Mouse (Mus musculus): ENCODE measurements at regions not wholly inside any gene's neighbourhood (a gene's known extent, or its start where the extent isn't known, plus 50 kb on each side); places are given as distances from the start of the nearest gene placed in this dataset.

DNA sequence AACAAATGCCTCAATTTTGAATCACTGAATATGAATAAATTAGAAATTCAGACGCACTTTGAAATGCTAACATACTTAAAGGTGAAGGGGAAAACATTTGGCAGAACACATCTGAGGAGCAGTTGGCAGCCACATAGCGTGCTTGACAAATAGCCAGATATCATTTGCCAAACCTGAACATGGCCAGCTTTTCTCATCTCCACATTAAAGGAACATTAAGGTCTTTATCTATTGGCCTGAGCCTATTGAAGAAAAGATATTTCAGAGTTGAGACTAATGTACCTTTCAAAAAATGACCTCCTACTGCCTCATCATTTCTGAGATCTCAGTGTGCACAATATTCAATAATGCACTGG lies 288.7 kb downstream of the Pik3r1 start:
- H3K27me3 ChIP-seq (ENCODE audit: control insufficient read depth, insufficient read depth, low read length), result no peaks in the 10 kb centered on the region
- DNase-seq (ENCODE audit: low read depth in 3 of 3, low spot score in 3 of 3) (no peak), ATAC-seq (ENCODE audit: insufficient read depth) (no peak)
- H3K4me3 ChIP-seq (ENCODE audit: insufficient read depth in 1 of 2, low read depth in 2 of 2, low read length in 2 of 2), result no peak overlapping the region
- H3K4me2 ChIP-seq (ENCODE audit: low read depth), result no peak overlapping the region
- 58% methylated on average over 2 of the region's 2 CpGs for WGBS (ENCODE audit: insufficient replicate concordance)
- H3K27ac ChIP-seq, result no peak overlapping the region
- H3K4me1 ChIP-seq (replicated peaks; ENCODE audit: control insufficient read depth in 2 of 2, insufficient read depth in 2 of 2, low read length in 1 of 2), result 0 out of 4 replicates have a peak, but pooled peaks cover 0 to 2% of the 10 kb centered on the region in 2 experiments
- no peaks in the 10 kb centered on the region for H3K36me3 ChIP-seq (replicated peaks; ENCODE audit: control insufficient read depth, insufficient read depth, low read depth)
- no peak overlapping the region for H3K9ac ChIP-seq (replicated peaks)
- no peaks in the 10 kb centered on the region for H3K9me3 ChIP-seq (ENCODE audit: control insufficient read depth, low read length)
- TF ChIP-seq CTCF (IDR thresholded peaks at IDR 0.05; ENCODE audit: low read depth) (no peak), EP300 (IDR thresholded peaks at IDR 0.05; ENCODE audit: low read depth) (no peak)

DNA sequence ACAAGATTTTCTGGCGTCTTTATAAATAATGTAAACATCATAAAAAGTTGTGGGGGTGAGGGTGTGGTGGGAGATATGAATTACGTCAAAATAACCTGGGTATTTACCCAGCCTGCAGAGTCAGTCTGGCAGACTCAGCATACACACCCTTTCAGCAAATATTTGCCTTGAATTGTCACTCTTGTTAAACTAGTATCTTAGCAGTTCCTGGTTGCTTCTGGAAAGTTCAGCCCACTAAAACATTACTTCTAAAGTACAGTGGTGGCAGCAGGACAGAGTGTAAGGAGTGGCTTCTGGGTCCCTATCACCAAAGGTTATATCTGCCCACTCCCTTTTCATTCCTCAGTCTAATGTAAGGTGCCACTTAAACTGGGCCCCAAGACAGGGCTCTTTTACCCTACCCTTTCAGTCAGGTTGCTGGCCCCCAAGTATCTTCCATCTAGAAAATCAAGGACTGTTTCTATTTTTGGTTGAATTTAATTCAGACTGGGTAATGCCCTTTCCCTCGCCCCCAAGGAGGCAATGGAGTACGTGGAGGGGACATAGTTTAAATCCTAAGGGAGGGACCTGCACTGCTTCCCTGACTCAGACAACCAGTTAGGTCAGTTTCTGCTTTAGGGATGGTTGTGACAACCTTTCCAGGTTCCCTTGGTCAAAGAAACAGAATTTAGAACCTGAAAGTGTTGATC lies 289.3 kb downstream of the Pik3r1 start:
- Histone ChIP-seq H3K4me2 (ENCODE audit: low read depth) (no peak overlapping the region), H3K27me3 (ENCODE audit: control insufficient read depth, insufficient read depth, low read length) (no peaks in the 10 kb centered on the region), H3K4me1 (replicated peaks; ENCODE audit: control insufficient read depth in 2 of 2, insufficient read depth in 2 of 2, low read length in 1 of 2) (0 out of 4 replicates have a peak, but pooled peaks cover 0 to 2% of the 10 kb centered on the region in 2 experiments), H3K9ac (replicated peaks) (no peak overlapping the region), H3K36me3 (replicated peaks; ENCODE audit: control insufficient read depth, insufficient read depth, low read depth) (no peaks in the 10 kb centered on the region), H3K27ac (no peak overlapping the region), H3K9me3 (ENCODE audit: control insufficient read depth, low read length) (no peaks in the 10 kb centered on the region), H3K4me3 (ENCODE audit: insufficient read depth in 1 of 2, low read depth in 2 of 2, low read length in 2 of 2) (no peak overlapping the region)
- ATAC-seq (ENCODE audit: insufficient read depth) (no peak), DNase-seq (ENCODE audit: low read depth in 3 of 3, low spot score in 3 of 3) (no peak)
- TF ChIP-seq EP300 (IDR thresholded peaks at IDR 0.05; ENCODE audit: low read depth) (no peak), CTCF (IDR thresholded peaks at IDR 0.05; ENCODE audit: low read depth) (no peak)
- 39% methylated on average over 4 of the region's 4 CpGs for WGBS (ENCODE audit: insufficient replicate concordance)

DNA sequence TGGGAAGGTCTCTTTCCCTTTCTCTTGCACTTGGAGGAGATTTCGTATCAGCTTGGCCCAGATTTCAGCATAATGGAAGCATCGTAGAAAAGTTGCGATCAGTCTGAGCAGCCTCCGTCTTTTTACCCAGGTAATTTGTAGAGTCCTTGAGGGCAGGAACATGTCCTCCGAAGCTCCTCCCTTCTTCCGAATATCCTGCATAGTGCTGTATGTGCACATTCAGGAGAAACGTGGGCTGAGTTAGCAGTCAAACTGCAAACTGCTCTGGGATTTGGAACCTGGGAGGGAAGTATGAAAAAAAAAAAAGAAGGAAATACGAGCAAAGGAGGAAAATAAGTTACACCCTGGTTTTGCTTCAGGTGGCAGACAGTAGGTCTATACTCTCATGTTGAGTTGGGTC lies 294.7 kb downstream of the Pik3r1 start:
- Histone ChIP-seq H3K4me3 (ENCODE audit: insufficient read depth in 1 of 2, low read depth in 2 of 2, low read length in 2 of 2) (no peak overlapping the region), H3K4me2 (ENCODE audit: low read depth) (no peak overlapping the region), H3K9ac (replicated peaks) (no peak overlapping the region), H3K4me1 (replicated peaks; ENCODE audit: control insufficient read depth in 2 of 2, insufficient read depth in 2 of 2, low read length in 1 of 2) (no peaks in the 10 kb centered on the region), H3K36me3 (replicated peaks; ENCODE audit: control insufficient read depth, insufficient read depth, low read depth) (no peaks in the 10 kb centered on the region), H3K9me3 (ENCODE audit: control insufficient read depth, low read length) (no peaks in the 10 kb centered on the region), H3K27me3 (ENCODE audit: control insufficient read depth, insufficient read depth, low read length) (no peaks in the 10 kb centered on the region), H3K27ac (no peak overlapping the region)
- ATAC-seq (ENCODE audit: insufficient read depth) (no peak), DNase-seq (ENCODE audit: low read depth in 3 of 3, low spot score in 3 of 3) (no peak)
- no peak for TF ChIP-seq CTCF (IDR thresholded peaks at IDR 0.05; ENCODE audit: low read depth)
- no peak for TF ChIP-seq EP300 (IDR thresholded peaks at IDR 0.05; ENCODE audit: low read depth)
- WGBS (ENCODE audit: insufficient replicate concordance), result 72% methylated on average over 8 of the region's 8 CpGs

DNA sequence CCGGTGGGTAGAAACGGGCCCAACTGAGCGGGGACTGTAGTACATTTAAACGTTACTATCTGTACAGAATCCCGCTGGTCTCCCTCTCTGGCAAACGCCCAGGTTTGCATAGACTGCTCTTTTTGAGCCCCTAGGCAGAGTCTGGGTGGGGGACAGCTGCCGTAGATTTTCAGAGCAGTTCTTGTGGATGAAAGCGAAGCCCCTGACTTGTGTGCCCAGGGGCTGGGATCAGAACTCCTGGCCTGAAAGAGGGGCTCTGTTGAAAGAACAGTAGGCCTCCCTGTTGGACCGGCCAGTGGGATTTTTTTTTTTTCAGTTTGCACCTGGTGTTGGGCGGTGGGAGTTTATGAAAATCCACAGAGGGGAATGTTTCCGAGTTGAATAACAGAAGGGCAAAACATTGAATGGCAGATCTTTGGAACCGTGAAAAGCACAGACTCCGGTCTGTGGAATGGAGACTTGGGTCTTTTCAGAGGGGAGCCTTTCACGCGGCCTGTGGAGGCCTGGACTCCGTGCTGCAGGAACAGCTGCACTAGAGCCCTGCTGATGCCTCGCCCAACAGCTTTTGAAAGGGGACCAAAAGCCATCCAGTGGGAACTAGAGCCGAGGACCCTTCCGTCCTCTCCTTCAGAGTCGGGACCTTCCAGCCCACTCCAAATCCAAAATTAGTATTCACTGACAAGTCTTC lies 297.3 kb downstream of the Pik3r1 start:
- H3K27me3 ChIP-seq (ENCODE audit: control insufficient read depth, insufficient read depth, low read length), result no peaks in the 10 kb centered on the region
- H3K4me2 ChIP-seq (ENCODE audit: low read depth), result no peak overlapping the region
- no peaks in the 10 kb centered on the region for H3K36me3 ChIP-seq (replicated peaks; ENCODE audit: control insufficient read depth, insufficient read depth, low read depth)
- ATAC-seq (ENCODE audit: insufficient read depth) (no peak), DNase-seq (ENCODE audit: low read depth in 3 of 3, low spot score in 3 of 3) (no peak)
- H3K4me1 ChIP-seq (replicated peaks; ENCODE audit: control insufficient read depth in 2 of 2, insufficient read depth in 2 of 2, low read length in 1 of 2), result no peaks in the 10 kb centered on the region
- no peak overlapping the region for H3K9ac ChIP-seq (replicated peaks)
- no peak overlapping the region for H3K27ac ChIP-seq
- 69% methylated on average over 20 of the region's 20 CpGs for WGBS (ENCODE audit: insufficient replicate concordance)
- H3K9me3 ChIP-seq (ENCODE audit: control insufficient read depth, low read length), result no peaks in the 10 kb centered on the region
- TF ChIP-seq CTCF (IDR thresholded peaks at IDR 0.05; ENCODE audit: low read depth) (no peak), EP300 (IDR thresholded peaks at IDR 0.05; ENCODE audit: low read depth) (no peak)
- H3K4me3 ChIP-seq (ENCODE audit: insufficient read depth in 1 of 2, low read depth in 2 of 2, low read length in 2 of 2), result no peak overlapping the region

DNA sequence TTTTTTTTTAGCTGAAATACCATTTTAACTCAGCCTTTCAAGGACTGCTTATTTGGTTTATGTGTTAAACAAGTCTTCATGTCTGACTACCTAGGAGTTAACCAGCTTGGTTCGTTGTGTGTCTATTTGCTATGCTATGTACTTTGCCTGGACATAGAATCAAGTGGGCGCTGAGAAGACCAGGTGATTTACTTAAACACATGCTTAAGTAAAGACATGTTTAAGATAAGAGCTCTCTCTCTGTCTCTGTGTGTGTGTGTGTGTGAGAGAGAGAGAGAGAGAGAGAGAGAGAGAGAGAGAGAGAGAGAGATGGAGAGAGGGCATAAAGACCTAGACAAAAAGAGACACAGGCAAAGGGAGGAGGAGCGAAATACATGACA lies 302.3 kb downstream of the Pik3r1 start:
- H3K36me3 ChIP-seq (replicated peaks; ENCODE audit: control insufficient read depth, insufficient read depth, low read depth), result no peaks in the 10 kb centered on the region
- TF ChIP-seq EP300 (IDR thresholded peaks at IDR 0.05; ENCODE audit: low read depth) (no peak), CTCF (IDR thresholded peaks at IDR 0.05; ENCODE audit: low read depth) (no peak)
- no peak overlapping the region for H3K27ac ChIP-seq
- DNase-seq (ENCODE audit: low read depth in 3 of 3, low spot score in 3 of 3) (no peak), ATAC-seq (ENCODE audit: insufficient read depth) (no peak)
- H3K9me3 ChIP-seq (ENCODE audit: control insufficient read depth, low read length), result no peaks in the 10 kb centered on the region
- H3K9ac ChIP-seq (replicated peaks), result no peak overlapping the region
- H3K4me3 ChIP-seq (ENCODE audit: insufficient read depth in 1 of 2, low read depth in 2 of 2, low read length in 2 of 2), result no peak overlapping the region
- H3K27me3 ChIP-seq (ENCODE audit: control insufficient read depth, insufficient read depth, low read length), result no peaks in the 10 kb centered on the region
- no peak overlapping the region for H3K4me2 ChIP-seq (ENCODE audit: low read depth)
- H3K4me1 ChIP-seq (replicated peaks; ENCODE audit: control insufficient read depth in 2 of 2, insufficient read depth in 2 of 2, low read length in 1 of 2), result no peaks in the 10 kb centered on the region
- 63% methylated on average over 3 of the region's 3 CpGs for WGBS (ENCODE audit: insufficient replicate concordance)

Measured in liver, embryonic 14.5 days (tissue).